Mouse (Mus musculus) cortical plate, adult 2 months (tissue): ENCODE measurements around the gene Ppil1.

Source experiments
- CTCF ChIP-seq: fragments of 200-500 bp; IDR thresholded peaks from 2 replicates; pipeline ENCODE4 v1.5.1; 2011; ENCODE audit warnings: mild to moderate bottlenecking, control low read depth, low read length; ENCODE audit not compliant: insufficient read depth; ENCODE audit errors: extremely low read depth
- POLR2A ChIP-seq: fragments of 200-500 bp; IDR thresholded peaks from 2 replicates; pipeline ENCODE4 v1.6.1; 2011; ENCODE audit warnings: mild to moderate bottlenecking, low read length, control low read depth; ENCODE audit not compliant: insufficient read depth; ENCODE audit errors: extremely low read depth

- TF ChIP-seq CTCF (no peak), POLR2A (no peak)
These were observed 16.4 kb upstream of the Ppil1 start for GRCm38 (mm10) chr17:29280422-29280821.
